Mouse (Mus musculus) c-Kit-positive CD71-positive TER-119-negative erythroid progenitor cells, embryonic 14.5 days (primary cell): ENCODE measurements around the gene Fgd1.

Experiments
- DNase-seq: peaks from one replicate; pipeline ENCODE4 v3.0.0-alpha.2; 2013; ENCODE audit warnings: low read depth

Gene Fgd1

DNA sequence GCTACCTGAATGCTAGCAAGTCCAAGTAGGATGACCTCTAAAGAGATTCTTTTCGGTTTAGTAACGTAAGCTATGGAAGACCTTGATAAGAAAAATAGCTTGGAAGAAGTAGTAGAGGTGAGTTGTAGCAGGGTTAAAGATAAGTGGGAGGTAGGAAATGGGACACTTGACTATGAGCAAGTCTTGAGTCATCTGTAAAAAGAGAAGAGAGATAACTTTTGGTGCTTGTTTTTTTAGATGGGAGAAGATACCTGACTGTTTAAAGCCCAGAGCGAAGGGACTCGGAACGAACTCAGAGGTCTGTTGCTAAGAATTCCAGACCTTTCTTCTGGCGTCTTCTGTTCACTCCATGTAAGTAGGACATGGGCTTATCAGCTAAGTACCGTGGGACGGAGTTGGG is at the start of gene Fgd1:
Gene Fgd1, plus strand, starts transcription at position 301 of the 400 bp plus-strand sequence.
- no peak for DNase-seq

DNA sequence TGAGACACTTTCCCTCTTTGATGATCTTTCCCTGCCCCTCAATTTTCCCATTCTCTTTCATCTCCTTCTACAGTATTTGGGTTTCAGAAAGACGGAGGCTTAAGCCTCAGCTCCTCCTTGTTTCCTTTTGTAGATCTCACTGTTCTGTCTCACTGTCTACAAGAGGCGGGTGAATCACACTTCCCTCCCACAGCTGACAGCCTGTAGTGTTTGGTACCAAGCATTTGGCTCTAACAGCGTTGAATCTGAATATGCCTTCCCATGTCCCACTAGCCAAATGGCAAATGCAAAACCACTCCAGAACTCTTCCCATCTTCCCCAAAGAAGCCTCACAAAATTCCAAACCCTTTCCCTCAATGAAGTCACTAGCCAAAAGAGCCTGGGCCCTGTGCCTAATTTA is 49.2 kb upstream of the Fgd1 start:
- DNase-seq: no peak

DNA sequence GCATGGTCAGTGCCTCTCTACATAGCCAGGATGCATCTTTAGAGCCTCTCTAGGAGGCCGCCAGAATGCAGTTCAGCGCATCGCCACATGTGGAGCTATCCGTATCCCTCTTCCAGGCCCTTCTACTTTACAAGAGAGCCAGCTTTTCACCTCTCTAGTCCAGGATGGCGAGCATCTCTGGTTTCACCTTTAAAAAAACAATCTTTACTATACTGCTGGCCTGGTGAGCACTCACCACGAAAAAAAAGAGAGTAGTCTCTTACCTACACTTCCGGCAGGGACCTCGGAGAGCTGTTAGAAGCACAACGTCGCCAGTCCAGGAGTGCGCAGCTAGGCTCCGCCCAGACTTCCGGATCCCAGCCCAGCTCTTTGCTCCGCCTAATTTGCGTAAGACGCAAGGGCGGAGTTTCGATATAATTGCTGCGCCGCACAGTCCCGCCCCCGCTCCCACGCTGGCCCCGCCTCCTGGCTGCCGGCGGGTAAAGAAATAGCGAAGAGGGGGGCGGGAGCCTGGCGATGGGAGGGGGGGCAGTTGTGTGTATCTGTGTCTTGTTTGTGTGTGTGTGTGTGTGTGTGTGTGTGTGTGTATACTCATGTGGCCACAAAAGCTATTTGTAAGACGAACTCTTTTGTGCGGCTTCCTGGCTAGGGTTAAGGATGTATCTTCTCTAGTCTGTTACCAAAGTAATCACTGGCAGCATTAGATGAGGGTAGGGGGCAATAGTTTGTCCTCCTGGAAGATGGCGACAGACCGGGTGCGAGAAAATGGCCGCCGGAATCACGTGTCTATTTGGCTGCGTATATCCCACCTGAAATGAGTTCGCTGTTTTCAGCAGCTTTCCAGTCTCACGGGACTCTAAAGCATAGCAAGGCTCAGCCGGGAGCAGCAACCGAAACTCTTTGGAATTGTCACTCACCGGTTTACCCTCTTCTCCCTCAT is 28.7 kb upstream of the Fgd1 start, which contains the start of gene Gnl3l:
Gene Gnl3l, minus strand, starts transcription at position 385 of the 940 bp plus-strand sequence.
- DNase-seq: peak; percentile 75

DNA sequence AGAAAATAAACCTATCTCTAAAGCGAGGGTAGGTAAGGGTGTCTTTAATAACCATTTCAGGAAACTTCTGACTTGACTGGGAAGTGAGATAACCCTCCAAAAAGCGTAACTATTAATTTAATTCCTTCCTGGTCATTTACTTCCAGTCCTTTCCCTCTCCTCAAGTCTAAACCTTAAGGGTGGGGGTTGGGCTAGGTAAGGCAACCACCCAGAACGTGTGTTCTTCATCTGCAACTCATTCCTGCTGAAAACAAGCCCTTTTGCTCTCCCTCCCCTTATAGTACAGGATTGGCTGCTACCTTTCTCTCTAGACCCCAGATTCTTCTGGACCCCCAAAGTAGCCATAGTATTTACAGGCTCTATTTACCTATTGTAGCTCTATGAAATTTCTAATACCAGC is 28.1 kb upstream of the Fgd1 start:
- no peak for DNase-seq

DNA sequence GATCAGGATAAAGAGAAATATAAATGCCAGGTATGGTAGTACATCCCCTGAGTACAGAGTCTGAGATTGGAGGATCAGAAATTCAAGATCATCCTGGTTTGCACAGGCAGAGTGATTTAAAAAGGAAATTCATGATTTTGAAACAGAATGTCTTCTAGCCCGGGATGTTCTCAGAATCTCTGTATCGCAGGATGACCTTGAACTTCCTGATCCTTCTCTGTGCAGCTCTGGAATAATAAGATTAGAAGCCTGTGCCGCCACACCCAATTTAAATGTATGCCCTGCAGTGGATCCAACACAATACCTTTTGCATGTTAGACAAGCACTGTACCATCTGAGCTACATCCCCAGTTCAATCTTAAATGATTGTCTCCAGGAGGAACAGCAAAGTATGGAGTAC is 27.2 kb upstream of the Fgd1 start:
- no peak for DNase-seq

DNA sequence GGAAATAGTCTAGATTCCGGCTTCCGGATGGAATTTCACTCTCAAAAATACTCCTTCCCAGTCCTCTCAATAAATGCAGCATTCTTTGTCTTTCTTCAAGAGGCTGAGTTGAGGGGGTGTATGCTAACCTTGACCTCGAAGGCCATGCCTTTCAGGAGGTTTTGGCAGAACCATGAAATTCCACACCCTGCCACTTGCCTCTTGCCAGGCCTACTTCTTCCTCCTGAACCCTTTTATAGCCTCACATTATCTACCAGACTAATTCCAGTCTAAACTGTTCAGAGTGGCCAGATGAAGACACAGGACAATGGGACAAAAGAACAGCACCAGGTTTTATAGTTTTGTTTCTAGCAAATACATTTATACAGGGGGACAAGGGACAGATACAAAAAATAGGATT is 14.6 kb upstream of the Fgd1 start:
- no peak for DNase-seq

DNA sequence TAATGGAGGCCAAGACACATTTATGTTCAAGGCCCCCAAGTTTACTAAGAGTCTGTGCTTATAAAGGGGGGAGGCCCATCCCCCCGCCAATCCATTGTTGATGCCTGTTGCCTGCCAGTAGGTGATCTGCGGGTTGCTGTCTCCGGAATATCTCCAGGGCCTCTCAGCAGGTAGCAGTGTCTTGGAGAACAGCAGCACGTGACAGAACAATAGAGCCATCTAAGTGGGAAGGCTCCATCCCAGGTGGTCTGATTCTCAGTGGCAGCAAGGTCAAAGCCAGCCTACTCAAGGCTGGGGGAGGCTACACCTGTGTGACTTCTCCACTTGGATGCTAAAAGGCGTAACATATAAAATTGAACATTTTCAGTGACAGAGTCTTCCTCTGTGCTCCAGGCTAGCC is 4.7 kb upstream of the Fgd1 start:
- no peak for DNase-seq

DNA sequence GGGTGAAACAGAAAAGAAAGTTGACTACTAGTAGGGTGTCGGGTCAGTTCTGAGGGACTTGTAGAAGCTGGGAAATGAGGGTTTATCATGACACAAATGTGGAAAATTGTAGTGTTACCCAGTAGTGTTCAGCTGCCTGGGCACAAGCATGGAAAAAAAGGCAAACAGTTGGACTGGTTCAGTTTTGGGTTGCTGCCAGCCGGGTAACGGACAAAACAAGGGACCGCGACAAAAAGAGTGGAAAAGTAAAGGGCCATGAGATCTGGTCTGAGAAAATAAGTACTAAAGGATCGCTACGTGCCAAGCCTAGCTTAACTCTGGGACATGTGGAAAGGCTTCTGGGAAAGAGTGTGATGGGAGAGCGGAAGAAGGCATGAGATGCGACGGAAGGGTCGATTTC is 371 bp downstream of the Fgd1 start:
- DNase-seq: no peak

DNA sequence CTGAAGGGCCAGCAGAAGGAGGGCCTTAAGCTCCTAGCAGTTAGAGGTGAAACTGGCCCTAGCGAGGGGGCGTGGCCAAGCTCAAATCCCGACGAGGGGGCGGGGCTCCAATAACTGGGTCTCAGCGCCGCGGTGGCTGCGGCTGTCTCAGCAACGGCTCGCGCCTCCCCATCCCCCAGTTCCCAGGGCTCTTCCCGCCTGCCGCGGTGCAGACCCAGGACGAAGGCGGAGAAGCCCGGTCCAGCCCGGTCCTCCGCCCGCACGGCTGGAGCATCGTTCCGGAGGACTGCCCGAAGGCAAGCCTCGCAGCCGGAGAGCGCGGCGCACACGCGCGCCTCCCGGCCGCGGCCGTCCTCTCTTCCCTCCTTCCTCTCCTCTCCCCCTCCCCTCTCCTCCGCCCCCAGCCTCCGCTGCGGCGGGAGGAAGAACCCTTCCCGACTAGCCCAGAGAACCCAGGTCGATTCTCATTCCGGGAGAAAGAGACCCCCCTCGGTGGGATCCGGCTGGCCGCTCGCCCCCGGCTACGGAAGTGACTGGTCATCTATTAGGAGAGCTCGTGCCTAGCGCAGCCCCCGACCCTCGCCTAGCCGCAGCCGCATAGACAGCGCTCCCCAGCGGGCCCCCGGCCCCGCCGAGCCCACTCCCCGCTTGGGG is 954 bp downstream of the Fgd1 start:
- DNase-seq: peak; percentile 3

DNA sequence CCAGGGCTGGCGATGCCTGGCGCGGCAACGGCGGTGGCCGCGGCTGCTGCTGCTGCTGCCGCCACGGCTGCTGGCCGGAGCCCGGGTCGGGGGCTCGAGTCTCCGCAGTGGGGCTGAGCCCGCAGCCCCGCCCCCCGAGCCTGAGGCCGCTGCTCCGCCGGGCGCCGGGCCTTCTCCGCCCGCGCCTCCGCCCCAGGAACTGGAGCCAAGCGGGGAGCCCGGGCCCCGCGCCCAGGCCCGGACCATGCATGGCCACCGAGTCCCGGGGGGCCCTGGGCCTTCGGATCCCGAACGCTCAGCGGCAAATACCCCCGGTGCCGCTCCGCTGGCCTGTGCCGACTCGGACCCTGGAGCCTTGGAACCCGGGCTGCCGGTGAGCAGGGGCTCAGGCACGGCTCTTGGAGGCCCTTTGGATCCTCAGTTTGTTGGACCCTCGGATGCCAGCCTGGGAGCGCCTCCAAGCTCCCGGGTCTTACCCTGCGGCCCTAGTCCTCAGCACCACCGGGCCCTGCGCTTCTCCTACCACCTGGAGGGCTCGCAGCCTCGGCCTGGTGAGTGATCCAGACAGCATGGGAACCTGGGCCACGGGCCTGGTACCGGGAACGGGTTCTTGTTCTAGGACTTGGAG is 1.6 kb downstream of the Fgd1 start:
- DNase-seq: no peak

DNA sequence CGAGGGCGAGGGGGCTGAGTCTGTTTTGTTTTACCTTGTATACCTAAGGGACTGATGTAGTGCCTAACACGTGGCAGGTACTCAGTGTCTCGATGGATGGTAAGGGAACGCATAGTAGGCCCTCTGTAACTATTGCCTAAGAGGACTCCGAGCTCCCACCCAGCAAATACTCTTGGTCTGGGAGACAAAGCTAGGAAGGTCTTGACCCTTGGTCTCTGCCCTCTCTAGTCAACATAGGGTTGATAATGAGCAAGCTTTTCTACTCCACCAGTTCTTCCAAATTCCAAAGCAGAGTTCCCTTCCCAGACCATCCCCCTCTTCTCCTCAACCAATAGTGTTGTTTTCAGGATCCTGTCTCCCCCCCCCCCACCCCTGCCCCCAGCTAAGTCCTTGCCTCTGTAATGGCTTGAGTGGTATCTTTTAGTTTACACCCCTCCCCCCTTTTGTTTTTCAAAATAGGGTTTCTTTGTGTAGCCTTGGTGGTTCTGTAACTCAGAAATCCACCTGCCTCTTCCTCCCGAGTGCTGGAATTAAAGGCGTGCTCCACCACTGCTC is 3.8 kb downstream of the Fgd1 start:
- no peak for DNase-seq

DNA sequence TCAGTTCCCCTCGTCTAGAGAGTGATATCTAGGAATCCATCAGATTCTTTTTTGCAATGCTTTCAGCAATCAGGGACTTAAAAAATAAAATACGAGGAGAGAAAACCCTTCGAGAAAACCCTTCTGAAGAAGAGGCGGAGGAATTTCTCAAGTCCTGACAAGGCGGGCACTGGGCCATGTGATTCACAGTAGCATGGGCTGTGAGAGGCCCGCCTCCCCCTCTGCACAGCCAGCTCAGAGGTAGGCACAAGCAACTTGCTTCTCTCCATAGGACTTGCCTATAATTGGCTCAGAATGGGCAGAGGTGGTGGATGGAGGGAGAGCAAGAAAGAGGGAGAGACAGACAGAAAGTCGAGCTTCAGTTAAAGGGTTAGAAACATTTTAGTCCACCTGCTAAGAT is 4.4 kb downstream of the Fgd1 start:
- no peak for DNase-seq

DNA sequence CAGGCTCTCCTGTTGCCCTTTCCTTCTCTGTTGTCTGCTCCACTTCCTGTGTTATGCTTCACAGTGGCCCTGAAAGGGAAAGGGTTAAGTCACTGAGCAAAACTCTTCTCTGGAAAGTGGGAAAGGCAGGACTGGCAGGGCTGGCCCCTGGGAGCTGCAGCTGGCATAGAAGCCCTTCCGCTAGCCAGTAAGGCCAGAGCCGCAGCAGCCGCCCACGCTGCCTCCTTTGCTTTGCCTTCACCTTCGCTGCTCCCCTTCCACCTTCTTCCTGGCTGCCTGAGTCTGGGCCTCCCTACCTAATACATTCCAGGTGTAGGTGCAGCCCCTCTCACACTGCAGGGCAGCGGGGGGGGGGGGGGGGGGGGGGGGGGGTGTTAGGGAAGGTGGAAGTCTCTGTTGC is 8.5 kb downstream of the Fgd1 start:
- DNase-seq: no peak

DNA sequence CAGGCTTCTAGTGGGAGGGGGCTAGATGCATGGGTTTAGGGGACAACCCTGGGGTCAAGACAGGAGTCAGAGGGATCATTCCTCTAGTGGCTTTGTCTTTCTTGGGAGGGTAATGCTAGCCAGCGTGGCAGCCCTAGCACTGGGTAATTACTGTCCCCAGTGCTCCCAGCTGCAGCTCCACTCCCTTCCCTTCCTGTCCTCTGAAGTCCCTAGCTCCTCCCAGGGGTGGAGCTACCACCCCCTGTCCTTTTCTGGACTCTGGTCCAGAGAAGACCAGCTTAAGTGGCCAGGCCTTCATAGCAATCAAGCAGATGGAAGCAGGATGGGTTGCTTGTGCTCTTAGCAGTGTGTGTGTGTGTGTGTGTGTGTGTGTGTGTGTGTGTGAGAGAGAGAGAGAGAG is 9.6 kb downstream of the Fgd1 start:
- DNase-seq: no peak

DNA sequence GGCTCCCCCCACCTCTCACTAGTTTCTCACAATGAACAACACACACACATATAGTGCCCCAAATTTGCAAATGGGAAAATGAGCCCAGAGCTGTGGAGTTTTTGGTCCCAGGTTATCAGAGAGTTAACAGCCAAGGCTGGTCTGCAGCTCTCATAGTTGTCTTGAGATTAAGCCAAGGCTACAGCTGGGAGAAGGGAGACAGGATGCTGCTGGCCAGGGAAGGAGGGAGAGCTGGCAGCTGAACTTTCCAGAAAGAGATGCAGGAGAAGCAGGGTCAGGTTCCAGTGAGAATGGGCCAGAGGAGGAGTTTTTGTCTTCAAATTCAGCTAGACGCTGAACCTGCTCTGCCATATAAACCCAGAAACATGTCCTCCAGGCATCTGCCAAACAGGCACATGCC is 13.4 kb downstream of the Fgd1 start:
- no peak for DNase-seq

DNA sequence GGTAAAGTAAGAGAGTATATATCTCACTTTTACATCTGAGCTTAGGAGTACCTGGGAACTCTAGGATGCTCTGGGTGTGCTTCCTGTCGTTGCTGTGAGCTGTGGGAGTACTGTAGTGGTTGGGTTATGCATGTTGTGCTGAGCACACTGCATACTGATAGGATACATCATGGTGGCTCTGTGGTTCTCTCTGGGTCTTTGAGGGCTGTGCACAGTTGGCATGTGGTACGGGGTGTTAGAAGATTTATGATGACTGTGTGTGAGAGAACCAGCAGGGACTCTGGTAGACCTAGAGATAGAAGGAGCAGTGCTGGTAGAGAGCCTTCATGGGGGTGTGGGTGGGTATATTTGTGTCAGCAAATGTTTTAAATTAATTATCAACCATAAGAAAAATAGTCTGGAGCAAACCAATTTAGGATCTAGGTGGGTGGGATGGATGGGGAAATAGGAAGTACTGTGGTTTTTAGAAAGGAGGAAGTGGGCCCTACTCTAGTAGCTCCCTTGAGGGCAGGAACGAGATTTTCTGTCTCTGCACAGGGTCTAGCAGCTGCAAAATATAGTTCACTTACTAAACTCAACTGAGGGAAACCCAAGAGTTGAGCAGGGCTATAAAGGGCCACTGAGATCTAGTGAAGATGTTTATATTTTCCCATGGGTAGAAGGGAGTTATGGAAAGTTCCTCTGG is 15.8 kb downstream of the Fgd1 start:
- no peak for DNase-seq

DNA sequence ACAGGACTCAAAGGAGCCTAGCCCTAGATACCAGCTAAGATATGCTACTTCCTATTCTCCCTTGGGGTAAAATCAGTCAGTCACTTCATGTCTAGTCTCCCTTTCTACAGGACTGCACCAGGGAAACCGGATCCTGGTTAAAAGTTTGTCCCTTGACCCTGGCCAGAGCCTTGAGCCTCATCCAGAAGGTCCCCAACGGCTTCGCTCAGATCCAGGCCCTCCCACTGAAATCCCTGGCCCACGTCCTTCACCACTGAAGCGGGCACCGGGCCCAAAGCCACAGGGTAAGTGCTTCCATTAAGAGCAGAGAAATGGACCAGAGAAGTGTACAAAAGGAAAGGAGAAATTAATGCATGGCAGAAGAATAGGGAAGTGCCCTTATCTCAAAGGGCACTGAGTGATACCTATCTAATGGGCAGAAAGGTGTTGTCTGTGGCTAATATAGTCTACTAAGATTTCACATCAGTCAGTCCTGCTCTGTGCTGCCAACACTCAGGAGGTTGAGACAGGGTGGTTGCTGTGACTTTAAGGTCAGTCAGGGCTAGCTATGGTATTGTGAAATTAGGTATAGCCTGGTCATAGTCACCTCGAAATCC is 20.2 kb downstream of the Fgd1 start:
- no peak for DNase-seq

DNA sequence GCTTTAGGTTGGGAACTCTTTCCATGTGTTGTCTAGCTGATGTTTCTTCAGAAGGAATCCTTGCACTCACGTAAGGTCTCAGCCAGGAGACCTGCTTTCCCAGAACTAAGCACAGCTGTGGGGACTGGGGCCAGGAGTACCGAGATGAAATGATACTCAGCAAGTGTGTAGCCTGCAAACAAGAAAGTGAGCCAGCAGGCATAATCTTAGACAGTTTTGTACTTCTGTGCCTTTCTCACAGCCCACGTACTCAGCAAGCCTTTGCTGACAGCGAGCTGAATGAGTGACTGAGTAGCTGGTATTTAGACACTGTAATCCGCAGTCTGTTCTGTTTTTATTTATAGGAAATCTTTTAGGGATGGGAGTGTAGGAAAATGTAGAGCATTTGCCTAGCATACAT is 21.9 kb downstream of the Fgd1 start:
- DNase-seq: no peak

DNA sequence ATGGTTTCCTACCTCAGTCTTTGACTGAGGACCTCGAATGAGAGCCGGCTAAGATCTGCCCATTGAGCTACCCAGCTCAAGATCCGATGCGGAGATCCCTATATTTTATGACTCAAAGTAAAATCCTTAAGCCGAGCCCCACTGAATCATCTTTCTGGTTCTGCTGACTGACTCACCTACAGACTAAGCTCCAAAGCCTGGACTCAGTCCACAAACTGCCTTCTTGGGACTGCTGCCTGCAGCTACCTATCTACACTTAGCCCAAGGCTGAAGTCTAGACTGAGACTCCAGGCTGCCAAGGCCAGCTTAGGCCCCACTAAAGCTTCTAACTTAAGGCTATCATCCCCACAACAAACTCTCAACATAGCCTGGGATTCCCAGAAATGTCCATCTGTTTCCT is 30.1 kb downstream of the Fgd1 start:
- DNase-seq: no peak

DNA sequence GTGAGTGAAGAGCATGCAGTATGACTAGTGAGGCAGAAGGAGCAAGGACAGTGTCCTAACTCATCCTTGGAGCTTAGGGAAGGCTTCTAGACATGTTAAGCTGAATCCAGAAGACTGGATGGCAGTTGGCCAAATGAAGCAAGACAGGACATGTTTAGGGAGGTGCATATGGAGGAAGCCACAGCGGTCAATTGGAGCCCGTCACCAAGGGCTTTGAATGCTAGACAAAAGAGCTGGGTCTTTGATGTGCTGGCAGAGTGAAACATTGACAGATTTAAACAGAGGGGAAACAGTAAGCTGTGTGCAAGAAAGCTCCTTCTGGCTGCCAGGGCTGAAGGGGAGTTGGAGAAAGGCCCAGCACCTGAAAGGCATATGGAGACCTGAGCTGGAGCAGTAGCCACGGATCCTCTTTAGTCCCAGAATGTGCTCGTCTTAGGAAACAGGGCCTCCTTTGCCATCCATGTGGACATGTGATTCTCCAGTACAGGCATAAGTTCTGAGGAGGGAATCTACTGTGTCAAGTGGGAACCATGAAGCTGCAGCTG is 31.1 kb downstream of the Fgd1 start:
- DNase-seq: no peak

DNA sequence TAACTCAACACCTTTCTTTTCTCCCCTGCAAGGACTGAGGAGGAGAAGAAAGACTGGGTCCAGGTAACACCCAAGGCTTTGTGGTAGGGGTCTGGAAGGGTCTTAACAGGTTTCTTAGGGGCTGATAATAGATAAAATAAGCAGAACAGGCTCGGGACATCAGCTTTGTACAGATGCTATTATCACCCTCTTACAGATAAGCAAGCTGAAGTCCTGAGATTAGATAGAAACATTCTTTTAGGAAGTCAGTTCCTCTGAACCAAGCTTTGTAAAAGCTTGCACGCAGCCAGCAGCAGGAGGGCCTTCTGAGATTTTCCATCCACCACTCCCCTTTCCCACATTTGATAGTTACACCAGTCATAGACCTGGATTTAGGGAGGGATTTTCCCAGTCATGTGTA is 39.6 kb downstream of the Fgd1 start:
- no peak for DNase-seq
